Mouse (Mus musculus): Measurements from ENCODE around the gene Notch1. TPM values are rescaled to one million over a fixed set of nuclear protein-coding genes. Genes with fewer than 3 reads are reported as not detected.

Gene Notch1
- total RNA-seq, 2 experiments from 2014 or later, result 17.5 to 25.5 TPM

DNA sequence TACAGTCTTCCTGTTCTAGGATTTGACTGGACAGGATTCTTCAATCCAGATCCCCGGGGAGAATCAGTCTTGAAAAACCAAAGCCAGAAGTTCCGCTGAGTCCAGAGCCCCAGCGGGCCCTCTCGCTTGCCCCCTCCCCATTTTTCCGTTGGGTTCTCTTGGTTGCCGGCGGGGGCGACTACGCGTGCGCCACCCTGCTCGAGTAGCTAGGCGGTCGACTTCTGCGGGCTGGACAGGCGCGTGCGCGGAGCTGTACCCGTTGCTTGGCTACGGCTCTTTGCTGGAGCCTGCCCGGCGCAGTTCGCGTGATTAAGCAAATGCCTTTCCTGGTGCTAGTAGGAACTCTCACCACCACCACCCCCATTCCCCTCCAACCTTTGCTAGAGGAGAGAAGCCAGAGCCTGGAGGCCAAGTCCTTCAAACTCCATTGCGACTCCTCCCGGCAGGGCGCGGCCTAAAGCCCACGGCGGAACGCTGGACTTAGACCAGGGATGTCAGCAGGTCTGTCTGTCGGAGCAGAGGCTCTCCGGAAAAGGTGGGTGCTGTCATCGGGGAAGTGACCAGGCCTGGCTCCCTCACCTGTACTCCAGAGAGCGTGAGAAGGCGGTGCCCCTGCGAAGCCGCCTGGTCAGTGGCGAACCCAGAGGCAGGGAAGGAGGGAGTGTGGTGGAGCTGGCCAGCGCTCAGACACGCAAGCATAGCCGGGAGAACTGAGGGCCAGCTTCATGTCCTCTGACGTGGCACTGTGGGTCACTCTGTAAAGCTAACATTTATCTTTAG is 70.6 kb downstream of the Notch1 start:
- DNase-seq, result peak; percentile 94 to 95

DNA sequence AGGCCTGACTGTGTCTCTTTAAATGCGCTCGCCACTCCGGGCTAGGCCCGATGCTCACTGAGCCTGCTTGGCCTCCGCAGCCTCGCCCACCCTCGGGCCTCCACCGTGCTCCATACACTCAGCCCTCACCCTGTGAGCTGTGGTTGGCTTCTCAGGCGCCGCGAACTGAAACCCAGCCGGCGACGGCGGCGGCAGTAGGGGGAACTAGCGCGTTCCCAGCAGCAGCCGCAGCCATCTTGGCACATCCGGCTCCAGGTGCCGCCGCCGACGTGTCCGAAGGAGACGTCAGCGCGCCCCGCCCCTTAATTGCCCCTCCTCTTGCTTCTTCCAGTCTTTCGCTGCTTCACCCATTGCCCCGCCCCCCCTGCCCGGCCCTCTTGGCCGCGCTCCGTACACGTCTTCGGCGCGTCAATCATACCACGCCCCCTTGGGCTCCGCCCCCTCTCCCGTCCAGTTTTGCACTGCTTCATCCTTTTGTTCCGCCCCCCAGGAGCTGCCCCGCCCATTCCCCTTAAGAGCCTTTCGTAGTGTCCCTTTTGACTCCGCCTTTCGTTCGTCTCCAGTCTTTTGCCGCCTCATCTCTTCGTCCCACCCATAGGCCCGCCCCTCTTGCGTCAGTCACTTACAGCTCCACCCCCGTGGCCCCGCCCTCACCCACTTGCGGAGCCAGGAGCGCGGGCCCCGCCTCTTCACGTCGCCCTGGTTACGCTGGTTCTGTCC is 71.4 kb downstream of the Notch1 start, which contains the start of gene Sec16a:
Gene Sec16a, minus strand, starts transcription at position 271 of the 720 bp plus-strand sequence.
- DNase-seq, result peak; percentile 100

DNA sequence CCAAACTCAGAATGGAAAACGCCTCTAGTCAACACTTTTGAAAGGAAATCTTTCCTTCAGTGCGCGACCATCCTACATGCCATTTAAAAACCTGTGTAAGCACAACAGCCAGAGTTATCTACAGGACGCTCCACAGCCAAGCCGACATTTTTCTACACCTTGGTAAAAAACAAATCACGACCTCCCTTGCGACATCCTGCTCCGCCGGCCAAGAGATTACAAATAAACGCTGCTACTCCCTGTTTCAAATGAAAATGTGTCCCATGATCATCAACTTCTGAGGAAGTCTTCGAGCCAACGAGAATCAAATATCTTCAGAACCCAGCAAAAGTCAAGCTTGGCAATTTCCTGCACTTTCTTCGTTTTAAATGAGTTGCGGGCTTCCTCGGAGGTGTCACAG is 72.1 kb downstream of the Notch1 start:
- peak in 1 of 2 experiments; percentile 39 for DNase-seq

DNA sequence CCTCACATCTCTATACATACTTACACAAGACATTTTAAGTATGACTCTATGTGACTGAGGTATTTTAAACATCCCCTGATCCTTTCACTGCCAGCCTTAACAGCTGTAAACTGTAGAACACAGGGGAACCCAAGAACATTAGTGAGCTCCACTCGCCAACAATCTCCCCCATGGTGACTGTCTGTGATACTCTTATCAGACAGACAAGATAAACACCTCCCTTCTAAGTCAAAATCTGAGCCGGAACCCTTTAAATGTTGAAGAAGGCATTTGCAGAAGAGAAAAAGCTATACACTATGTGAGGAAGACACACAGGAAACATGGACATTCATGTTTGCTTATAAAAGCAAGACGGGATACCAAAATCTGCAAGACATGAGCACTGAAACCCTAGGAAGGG is 72.6 kb downstream of the Notch1 start:
- no peak for DNase-seq

DNA sequence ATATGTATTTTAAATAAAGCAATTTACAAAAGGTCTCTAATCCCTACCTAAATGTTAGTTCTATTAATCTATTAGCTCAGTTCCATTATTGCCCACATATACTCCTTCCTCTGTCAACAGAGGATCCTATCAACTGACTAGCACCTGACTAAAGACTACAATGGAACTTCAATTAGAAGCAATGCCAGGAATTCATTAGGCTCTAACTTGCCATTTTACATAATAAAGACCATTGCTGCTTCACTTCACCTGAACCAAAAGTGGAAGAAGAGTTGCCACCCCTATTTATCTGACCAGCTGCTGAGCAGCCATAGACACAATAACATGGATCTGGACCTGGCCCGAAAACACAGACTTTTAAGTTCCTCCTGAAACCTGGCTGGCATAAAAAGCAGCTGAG is 73.6 kb downstream of the Notch1 start:
- no peak for DNase-seq

DNA sequence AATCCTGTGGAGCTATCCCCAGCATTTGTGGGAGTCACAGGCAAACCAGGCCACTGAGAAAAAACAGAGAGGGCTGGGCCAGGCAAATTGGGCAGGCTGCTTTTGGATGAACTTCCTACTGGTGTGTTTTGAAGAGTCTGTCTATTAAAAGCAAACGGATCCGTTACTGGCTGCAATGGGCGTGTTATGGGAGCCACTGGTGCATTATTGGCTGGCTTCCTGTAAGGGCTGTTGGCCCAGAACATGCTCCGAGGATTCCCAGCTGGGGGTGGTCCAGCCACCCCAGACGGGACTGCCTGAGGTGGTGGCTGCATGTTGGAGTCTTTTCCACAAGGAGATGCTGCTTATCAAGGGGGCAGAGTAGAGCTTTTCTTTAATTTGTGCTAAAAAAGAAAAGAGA is 74.8 kb downstream of the Notch1 start:
- no peak for DNase-seq

DNA sequence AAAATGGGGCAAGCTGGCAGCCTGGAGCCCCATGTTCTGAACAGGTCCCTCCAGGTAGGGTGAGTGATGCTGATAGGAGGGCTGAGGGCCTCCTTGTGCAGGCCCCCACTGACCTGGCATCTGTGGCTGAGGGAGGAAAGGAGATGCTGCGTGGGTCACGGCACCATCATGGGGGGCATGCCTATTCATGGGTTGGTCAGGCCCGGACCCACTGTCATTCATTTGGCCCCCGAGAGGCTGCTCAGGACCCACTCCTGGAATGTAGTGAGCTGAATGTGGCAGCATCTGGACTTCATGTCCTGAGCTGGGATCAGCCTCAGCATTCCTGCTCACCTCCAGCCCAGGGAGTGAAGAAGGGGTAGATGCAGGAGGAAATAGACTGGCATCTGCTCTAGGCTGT is 75.2 kb downstream of the Notch1 start:
- no peak for DNase-seq

DNA sequence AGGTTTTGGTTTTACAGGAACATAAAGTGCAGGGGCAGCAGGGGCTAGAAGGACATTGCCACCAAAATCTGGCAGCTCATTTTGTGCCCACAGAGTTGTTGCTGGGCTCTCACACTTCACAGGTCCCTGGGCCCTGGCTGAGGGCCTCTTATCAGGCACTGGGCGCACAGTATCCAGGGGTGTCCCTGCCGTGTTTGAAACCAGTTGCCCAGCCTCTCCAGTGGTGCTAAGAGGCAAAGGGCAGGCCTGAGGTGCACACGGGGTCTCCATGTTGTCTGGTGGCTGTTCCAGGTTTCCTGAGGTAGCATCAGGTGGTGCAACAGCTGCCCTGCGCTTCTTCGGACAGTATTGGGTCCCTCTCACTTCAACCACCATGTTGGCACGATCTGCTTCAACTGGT is 76.8 kb downstream of the Notch1 start:
- no peak for DNase-seq

DNA sequence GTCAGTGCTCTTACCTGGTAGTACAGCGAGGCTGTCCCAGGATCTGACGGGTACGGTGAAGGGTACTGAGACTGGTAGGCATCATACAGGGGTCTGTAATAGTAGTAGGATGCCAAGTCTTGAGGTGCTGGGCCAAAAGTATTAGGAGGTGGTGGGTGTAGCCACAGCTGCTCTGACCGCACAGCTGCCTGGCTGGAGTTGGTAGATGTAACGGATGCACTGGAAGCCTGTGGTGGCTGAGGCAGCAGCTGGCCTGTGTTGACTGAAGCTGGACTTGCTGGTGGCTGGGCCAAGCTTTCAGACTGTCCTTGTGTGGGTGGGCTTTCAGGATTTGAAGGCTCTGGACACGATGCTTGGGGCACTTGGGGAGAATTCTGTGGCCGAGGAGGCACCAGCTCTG is 78.1 kb downstream of the Notch1 start:
- no peak for DNase-seq

DNA sequence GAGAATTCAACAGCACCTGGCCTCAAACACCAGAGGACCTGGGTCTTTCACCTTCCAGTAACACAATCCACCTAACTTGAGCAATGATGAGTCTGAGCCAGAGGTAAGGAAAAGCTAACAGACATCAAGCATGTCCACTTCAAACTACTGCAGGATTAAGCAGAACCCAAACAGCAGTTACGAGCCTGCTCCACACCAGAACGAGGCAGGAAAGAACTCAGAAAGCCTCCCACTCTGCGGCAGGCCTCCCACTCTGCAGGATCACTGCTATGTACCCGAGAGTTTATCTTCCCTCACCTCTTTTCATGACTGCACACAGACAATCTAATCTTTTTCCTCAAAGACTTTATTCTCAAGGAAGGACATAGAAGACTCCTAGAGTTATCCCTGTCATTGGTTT is 79.2 kb downstream of the Notch1 start:
- DNase-seq, result no peak

DNA sequence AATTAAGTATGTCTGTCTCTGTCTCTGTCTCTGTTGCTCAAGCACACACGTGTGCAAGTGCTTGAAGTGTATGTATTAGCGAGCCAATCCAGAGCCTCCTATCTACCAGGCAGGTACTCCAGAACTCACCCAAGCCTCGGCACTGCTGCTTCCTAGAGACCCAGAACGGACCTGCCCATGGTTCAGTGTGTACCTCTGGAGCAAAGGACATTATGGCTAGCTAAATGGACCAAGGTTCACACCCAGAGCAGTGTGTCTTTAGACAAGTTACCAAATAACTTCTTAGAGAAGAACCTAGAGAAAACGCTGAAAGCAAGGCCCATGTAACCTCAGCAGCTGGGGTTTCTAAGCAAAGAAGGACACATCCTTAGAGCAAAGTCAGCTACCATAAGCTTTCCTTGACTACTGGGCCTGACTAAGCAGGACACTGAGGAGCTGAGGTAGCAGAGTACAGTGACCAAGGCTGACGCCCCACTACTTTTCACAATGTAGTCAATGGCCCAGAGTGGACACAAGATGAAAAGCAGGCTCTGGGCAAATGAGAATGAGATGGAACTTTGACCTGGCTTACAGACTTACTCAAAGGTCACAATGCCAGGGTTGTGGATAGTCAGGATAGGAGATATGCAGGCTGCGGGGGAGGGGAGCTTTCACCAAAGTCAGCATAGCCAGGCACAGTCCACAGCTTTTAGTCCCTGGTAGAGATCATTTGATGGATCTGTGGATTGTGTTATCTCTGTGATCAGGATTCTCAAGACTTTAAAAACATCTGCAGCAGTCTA is 81.5 kb downstream of the Notch1 start:
- no peak for DNase-seq

DNA sequence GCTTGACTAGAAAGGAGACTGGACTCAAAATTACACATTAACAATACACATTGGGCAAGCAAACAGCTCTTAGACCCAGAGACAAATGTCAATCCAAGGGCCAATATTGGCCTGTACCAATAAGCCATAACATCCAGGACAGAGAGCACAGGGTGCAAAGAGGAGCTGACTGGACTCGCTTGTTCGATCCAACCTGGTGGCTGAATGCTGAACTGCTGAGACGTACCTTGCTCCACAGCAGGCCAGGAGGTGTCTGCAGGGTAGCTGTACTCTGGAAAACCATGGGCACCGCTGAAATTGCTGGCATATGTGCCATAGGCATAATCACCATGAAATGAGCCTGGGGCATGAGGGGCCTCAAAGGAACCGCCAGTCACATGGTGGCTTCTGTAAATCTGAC is 86.6 kb downstream of the Notch1 start:
- no peak for DNase-seq

DNA sequence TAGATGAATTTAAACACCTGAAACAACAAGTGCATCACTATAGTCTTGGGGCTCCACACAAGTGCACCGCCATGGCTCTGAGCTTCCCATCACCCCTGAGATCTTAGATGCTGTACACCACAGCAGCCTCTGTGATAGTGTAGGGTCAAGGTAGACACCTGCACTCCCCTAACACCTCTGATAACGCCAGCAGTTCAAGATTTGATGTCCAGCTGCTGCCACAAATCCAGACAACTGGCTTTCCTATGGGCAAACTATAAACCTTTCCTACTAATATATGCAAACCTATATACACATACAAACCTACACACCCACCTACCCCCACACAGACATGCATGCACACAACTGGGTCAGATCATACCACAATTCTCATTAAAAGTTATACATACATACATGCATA is 91.9 kb downstream of the Notch1 start:
- no peak for DNase-seq

DNA sequence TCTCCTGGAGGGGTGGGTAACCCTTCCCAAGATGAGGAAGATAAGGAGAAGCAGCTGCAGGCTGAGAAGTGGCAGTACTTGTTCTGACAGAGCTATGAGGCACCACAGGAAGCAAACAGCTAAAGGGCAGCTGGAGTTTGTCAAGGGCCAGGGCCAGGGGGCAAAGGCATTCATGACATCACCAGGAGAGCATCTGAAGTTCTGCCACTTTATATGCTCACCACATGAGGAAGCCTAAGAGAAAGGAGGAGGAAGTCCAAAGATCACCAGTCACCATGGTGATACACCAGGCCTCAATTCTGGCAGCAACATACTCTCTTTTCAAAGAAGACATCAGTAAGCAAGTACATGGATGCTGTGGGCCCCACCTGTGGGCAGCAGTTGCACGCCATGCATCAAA is 93.4 kb downstream of the Notch1 start:
- DNase-seq, result no peak

DNA sequence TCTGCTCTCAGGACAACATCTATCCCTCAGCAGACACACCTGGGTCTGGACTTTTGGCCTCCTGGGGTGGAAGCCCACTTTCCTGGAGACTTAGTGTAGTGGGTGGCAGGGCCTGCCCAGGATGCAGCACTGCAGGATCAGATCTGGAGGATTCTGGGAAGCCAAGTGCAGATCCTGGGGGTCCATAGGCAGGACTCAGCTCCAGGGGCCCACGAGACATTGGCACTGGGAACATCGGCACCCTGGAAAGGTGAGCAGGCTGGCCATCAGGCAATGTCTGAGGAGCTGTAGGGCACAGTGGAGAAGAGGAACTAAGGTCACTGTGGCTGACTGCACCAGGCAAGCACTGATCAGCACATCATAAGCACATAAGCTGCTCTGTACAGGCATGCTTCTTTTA is 94.5 kb downstream of the Notch1 start:
- no peak for DNase-seq

DNA sequence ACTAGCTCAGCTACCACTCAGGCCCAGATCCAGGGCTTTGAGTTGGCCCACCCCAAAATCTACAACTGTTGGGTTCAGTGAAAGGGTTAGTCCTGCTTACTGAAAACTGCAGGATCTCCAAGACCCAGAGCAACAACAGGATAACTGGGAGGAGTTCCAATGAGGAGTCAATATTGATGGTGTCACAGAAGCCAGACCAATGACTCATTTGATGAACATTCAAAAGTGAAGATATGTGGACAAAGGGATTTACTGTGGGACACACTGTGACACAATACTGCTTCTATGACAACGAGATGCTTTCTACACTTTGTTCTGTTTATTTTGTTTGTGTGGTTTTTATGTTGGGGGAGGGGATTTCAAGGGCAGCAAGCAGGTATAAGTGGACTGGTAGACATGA is 98.3 kb downstream of the Notch1 start:
- DNase-seq, result no peak

DNA sequence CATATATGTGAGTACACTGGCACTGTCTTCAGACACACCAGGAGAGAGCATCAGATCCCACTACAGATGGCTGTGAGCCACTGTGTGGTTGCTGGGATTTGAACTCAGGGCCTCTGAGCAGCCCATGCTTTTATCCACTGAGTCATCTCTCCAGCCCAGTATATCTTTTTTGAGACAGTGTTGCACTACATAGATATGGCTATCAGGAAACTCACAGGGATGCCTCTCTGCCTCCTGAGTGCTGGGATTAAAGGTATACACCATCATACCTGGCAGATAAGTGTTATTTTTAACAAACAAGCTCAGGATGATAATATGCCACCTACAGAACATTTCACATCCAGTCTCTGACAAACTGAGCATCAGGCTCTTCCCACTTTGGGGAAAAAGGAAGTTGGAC is 99.4 kb downstream of the Notch1 start:
- no peak for DNase-seq

DNA sequence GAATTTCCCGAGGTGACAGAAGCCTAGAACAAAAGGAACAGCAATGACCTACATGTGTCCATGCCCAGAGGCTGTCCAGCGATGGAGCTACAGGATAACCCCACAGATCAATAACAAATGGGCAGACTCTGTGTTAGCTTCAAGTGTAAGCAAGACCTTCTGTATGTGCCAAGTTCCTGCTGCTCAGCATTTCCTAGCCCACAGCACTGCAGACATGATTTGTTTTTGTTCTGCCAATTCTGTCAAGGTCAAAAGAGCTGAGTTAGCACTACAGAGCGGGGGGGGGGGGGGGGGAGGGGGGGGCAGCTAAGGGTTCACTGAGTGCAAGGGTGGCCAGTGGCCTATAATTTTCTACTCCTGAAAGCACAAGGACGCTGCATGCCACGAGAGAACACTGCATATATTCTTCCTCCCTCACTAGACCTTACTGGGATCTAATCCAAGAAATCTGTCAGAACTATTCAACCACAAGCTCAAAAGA is 105.5 kb downstream of the Notch1 start:
- DNase-seq, result peak; percentile 47 to 53

DNA sequence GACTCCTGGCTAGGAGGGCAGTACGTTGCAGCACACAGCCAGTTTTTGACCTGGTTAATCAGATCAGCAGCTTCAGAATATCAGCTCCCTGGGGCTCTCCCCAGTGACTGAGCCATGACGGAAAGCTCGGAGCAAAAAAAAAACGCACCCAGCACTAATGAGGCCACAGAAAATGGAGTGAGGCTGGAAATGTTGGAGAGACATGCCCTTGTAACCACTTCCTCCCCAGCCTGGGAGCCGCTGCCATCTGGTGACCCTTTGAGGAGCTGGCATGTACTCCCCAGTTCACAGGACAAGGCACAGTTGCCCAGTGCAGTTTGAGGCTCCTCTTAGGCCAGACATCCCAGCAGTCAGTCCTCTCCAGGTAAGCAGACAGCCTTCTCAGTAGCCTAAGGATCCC is 106.4 kb downstream of the Notch1 start:
- no peak for DNase-seq

DNA sequence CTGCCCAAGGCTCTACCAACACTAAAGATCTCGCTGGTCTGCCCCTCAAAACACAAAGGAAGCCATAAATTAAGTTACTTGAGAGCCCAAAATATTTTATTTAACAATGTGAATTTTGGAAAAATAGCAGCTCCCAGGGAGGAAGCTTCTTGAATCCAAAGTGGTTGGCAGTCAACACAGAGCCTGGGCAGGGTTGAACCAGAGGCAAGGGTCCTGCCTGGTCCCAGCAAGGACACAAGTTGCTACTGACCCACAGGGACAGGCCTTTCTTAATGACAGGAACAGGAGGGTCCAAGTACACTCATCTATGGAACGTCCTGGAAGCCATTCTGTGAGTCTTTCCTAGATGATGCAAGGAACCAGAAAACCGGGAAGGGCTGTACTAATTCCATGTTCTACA is 107.1 kb downstream of the Notch1 start:
- no peak for DNase-seq

DNA sequence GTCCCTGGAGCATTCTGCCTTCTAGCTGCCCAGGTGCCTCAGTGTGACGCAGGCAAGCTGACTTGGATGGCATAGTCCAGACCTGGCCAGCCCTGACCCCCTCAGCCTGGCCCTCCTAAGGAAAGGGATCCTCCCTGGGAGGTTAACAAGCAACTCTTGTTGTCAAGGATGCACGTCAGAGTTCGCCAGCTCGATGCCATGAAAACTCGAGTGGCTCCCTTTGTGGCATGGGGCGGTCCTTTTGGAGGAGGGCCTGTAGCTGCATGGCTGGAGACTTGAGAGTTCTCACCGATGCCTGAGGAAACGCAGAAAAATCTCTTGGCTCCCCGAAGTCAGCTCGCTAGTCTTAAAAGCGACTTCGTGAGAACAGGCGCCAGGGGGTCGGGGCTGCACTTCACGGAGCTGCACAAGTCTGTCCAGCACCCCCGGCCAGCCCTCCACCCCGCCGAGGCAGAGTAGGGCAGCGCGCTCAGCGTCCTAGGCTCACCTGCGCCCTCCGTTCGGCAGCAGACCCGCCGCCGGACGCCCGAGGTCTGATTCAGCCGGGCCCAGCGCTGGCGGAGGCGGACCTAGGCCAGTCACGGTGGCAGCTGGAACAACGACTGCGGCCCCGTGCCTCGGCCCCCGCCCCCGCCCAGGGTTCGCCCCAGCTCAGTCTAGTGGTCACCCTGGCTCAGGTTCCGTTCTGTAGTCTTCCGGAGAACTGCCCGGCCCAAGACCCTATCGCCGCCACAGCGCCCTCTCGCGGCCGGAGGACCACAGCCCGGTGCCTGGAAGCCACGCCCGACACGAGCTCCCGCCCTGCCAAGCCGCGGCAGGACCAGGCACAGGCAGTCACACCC is 107.7 kb downstream of the Notch1 start, which contains the start of gene Inpp5e:
Gene Inpp5e, minus strand, starts transcription at position 689 of the 842 bp plus-strand sequence.
- peak; percentile 99 for DNase-seq

Measured in adrenal gland, postnatal 36 days (tissue).